Mouse (Mus musculus): Measurements from ENCODE around the gene BC048562. TPM values are rescaled to one million over a fixed set of nuclear protein-coding genes. Genes with fewer than 3 reads are reported as not detected.

The BC048562 gene
- total and polyA plus RNA-seq, 3 experiments, result not detected

Other genes with a start within 250 kb of the BC048562 start
- 2.7 and 3.5 TPM in 2 replicates for gene Bsn, start 246.1 kb upstream of the BC048562 start, total RNA-seq (2012; rRNA removed)
- 1 to 10 TPM in 1 of 2 experiments, not detected in 1; 5.6 TPM for gene Bsn, start 246.1 kb upstream of the BC048562 start, polyA plus RNA-seq (2012; ENCODE audit: insufficient read depth in 1 of 2, insufficient read length in 2 of 2, low read depth in 1 of 2, low replicate concordance in 2 of 2, missing spikeins in 1 of 2)
- gene Dag1, start 172.5 kb upstream of the BC048562 start, total RNA-seq (2012; rRNA removed), result 7.8 and 8.1 TPM in 2 replicates
- gene Dag1, start 172.5 kb upstream of the BC048562 start, polyA plus RNA-seq (2012; ENCODE audit: insufficient read depth in 1 of 2, insufficient read length in 2 of 2, low read depth in 1 of 2, low replicate concordance in 2 of 2, missing spikeins in 1 of 2), result 10 to 100 TPM in 1 of 2 experiments, not detected in 1; 27.6 TPM
- gene Nicn1, start 146.1 kb upstream of the BC048562 start, total RNA-seq (2012; rRNA removed), result 1.6 and 2.0 TPM in 2 replicates
- 1 to 10 TPM in 1 of 2 experiments, not detected in 1; 4.7 TPM for gene Nicn1, start 146.1 kb upstream of the BC048562 start, polyA plus RNA-seq (2012; ENCODE audit: insufficient read depth in 1 of 2, insufficient read length in 2 of 2, low read depth in 1 of 2, low replicate concordance in 2 of 2, missing spikeins in 1 of 2)
- 0.15 and 0.26 TPM in 2 replicates for gene Amt, start 139.6 kb upstream of the BC048562 start, total RNA-seq (2012; rRNA removed)
- under 1 TPM in 1 of 2 experiments, not detected in 1; 0.58 TPM for gene Amt, start 139.6 kb upstream of the BC048562 start, polyA plus RNA-seq (2012; ENCODE audit: insufficient read depth in 1 of 2, insufficient read length in 2 of 2, low read depth in 1 of 2, low replicate concordance in 2 of 2, missing spikeins in 1 of 2)
- 80.9 and 83.1 TPM in 2 replicates for gene Rhoa, start 130.4 kb upstream of the BC048562 start, total RNA-seq (2012; rRNA removed)
- gene Rhoa, start 130.4 kb upstream of the BC048562 start, polyA plus RNA-seq (2012; ENCODE audit: insufficient read depth in 1 of 2, insufficient read length in 2 of 2, low read depth in 1 of 2, low replicate concordance in 2 of 2, missing spikeins in 1 of 2), result 100 to 1,000 TPM in 1 of 2 experiments, not detected in 1; 241 TPM
- 3.4 and 4.9 TPM in 2 replicates for gene Tcta, start 130.3 kb upstream of the BC048562 start, total RNA-seq (2012; rRNA removed)
- 1 to 10 TPM in 1 of 2 experiments, not detected in 1; 7.0 TPM for gene Tcta, start 130.3 kb upstream of the BC048562 start, polyA plus RNA-seq (2012; ENCODE audit: insufficient read depth in 1 of 2, insufficient read length in 2 of 2, low read depth in 1 of 2, low replicate concordance in 2 of 2, missing spikeins in 1 of 2)
- 1,163 and 1,351 TPM in 2 replicates for gene Gpx1, start 97.6 kb upstream of the BC048562 start, total RNA-seq (2012; rRNA removed)
- gene Gpx1, start 97.6 kb upstream of the BC048562 start, polyA plus RNA-seq (2012; ENCODE audit: insufficient read depth in 1 of 2, insufficient read length in 2 of 2, low read depth in 1 of 2, low replicate concordance in 2 of 2, missing spikeins in 1 of 2), result 1,000 to 10,000 TPM; 1,085 to 1,266 TPM
- 85.4 and 88.4 TPM in 2 replicates for gene Usp4, start 88.6 kb upstream of the BC048562 start, total RNA-seq (2012; rRNA removed)
- gene Usp4, start 88.6 kb upstream of the BC048562 start, polyA plus RNA-seq (2012; ENCODE audit: insufficient read depth in 1 of 2, insufficient read length in 2 of 2, low read depth in 1 of 2, low replicate concordance in 2 of 2, missing spikeins in 1 of 2), result 100 to 1,000 TPM in 1 of 2 experiments, not detected in 1; 128 TPM
- gene 1700102P08Rik, start 43.7 kb upstream of the BC048562 start, total RNA-seq (2012; rRNA removed), result 0.69 and 0.92 TPM in 2 replicates
- gene 1700102P08Rik, start 43.7 kb upstream of the BC048562 start, polyA plus RNA-seq (2012; ENCODE audit: insufficient read depth in 1 of 2, insufficient read length in 2 of 2, low read depth in 1 of 2, low replicate concordance in 2 of 2, missing spikeins in 1 of 2), result 1 to 10 TPM in 1 of 2 experiments, not detected in 1; 1.0 TPM
- gene Ccdc36, start 8.0 kb upstream of the BC048562 start, total RNA-seq (2012; rRNA removed), result not detected in 2 replicates
- gene Ccdc36, start 8.0 kb upstream of the BC048562 start, polyA plus RNA-seq (2012; ENCODE audit: insufficient read depth in 1 of 2, insufficient read length in 2 of 2, low read depth in 1 of 2, low replicate concordance in 2 of 2, missing spikeins in 1 of 2), result not detected
- gene Ccdc71, start 24.0 kb downstream of the BC048562 start, total RNA-seq (2012; rRNA removed), result 18.3 and 23.1 TPM in 2 replicates
- 10 to 100 TPM in 1 of 2 experiments, not detected in 1; 39.9 TPM for gene Ccdc71, start 24.0 kb downstream of the BC048562 start, polyA plus RNA-seq (2012; ENCODE audit: insufficient read depth in 1 of 2, insufficient read length in 2 of 2, low read depth in 1 of 2, low replicate concordance in 2 of 2, missing spikeins in 1 of 2)
- 48.0 and 71.9 TPM in 2 replicates for gene Klhdc8b, start 25.1 kb downstream of the BC048562 start, total RNA-seq (2012; rRNA removed)
- gene Klhdc8b, start 25.1 kb downstream of the BC048562 start, polyA plus RNA-seq (2012; ENCODE audit: insufficient read depth in 1 of 2, insufficient read length in 2 of 2, low read depth in 1 of 2, low replicate concordance in 2 of 2, missing spikeins in 1 of 2), result 10 to 100 TPM; 57.3 to 77.2 TPM
- gene Lamb2, start 43.3 kb downstream of the BC048562 start, total RNA-seq (2012; rRNA removed), result 0.56 and 0.58 TPM in 2 replicates
- under 1 TPM in 1 of 2 experiments, not detected in 1; 0.84 TPM for gene Lamb2, start 43.3 kb downstream of the BC048562 start, polyA plus RNA-seq (2012; ENCODE audit: insufficient read depth in 1 of 2, insufficient read length in 2 of 2, low read depth in 1 of 2, low replicate concordance in 2 of 2, missing spikeins in 1 of 2)
- 69.0 and 76.1 TPM in 2 replicates for gene Usp19, start 54.1 kb downstream of the BC048562 start, total RNA-seq (2012; rRNA removed)
- gene Usp19, start 54.1 kb downstream of the BC048562 start, polyA plus RNA-seq (2012; ENCODE audit: insufficient read depth in 1 of 2, insufficient read length in 2 of 2, low read depth in 1 of 2, low replicate concordance in 2 of 2, missing spikeins in 1 of 2), result 100 to 1,000 TPM in 1 of 2 experiments, not detected in 1; 162 TPM
- gene Qars, start 71.2 kb downstream of the BC048562 start, total RNA-seq (2012; rRNA removed), result 267 and 286 TPM in 2 replicates
- gene Qars, start 71.2 kb downstream of the BC048562 start, polyA plus RNA-seq (2012; ENCODE audit: insufficient read depth in 1 of 2, insufficient read length in 2 of 2, low read depth in 1 of 2, low replicate concordance in 2 of 2, missing spikeins in 1 of 2), result 100 to 1,000 TPM in 1 of 2 experiments, not detected in 1; 407 TPM
- 122 and 126 TPM in 2 replicates for gene Qrich1, start 80.3 kb downstream of the BC048562 start, total RNA-seq (2012; rRNA removed)
- 100 to 1,000 TPM in 1 of 2 experiments, 10 to 100 TPM in 1; 84.5 to 161 TPM for gene Qrich1, start 80.3 kb downstream of the BC048562 start, polyA plus RNA-seq (2012; ENCODE audit: insufficient read depth in 1 of 2, insufficient read length in 2 of 2, low read depth in 1 of 2, low replicate concordance in 2 of 2, missing spikeins in 1 of 2)
- 488 and 550 TPM in 2 replicates for gene Impdh2, start 123.8 kb downstream of the BC048562 start, total RNA-seq (2012; rRNA removed)
- gene Impdh2, start 123.8 kb downstream of the BC048562 start, polyA plus RNA-seq (2012; ENCODE audit: insufficient read depth in 1 of 2, insufficient read length in 2 of 2, low read depth in 1 of 2, low replicate concordance in 2 of 2, missing spikeins in 1 of 2), result 100 to 1,000 TPM in 1 of 2 experiments, not detected in 1; 519 TPM
- gene Ndufaf3, start 131.0 kb downstream of the BC048562 start, total RNA-seq (2012; rRNA removed), result 38.0 and 42.7 TPM in 2 replicates
- gene Ndufaf3, start 131.0 kb downstream of the BC048562 start, polyA plus RNA-seq (2012; ENCODE audit: insufficient read depth in 1 of 2, insufficient read length in 2 of 2, low read depth in 1 of 2, low replicate concordance in 2 of 2, missing spikeins in 1 of 2), result 10 to 100 TPM in 1 of 2 experiments, not detected in 1; 66.8 TPM
- gene Dalrd3, start 133.4 kb downstream of the BC048562 start, total RNA-seq (2012; rRNA removed), result 64.9 and 85.8 TPM in 2 replicates
- 100 to 1,000 TPM in 1 of 2 experiments, not detected in 1; 126 TPM for gene Dalrd3, start 133.4 kb downstream of the BC048562 start, polyA plus RNA-seq (2012; ENCODE audit: insufficient read depth in 1 of 2, insufficient read length in 2 of 2, low read depth in 1 of 2, low replicate concordance in 2 of 2, missing spikeins in 1 of 2)
- 43.2 and 43.5 TPM in 2 replicates for gene Wdr6, start 142.3 kb downstream of the BC048562 start, total RNA-seq (2012; rRNA removed)
- 10 to 100 TPM in 1 of 2 experiments, not detected in 1; 44.9 TPM for gene Wdr6, start 142.3 kb downstream of the BC048562 start, polyA plus RNA-seq (2012; ENCODE audit: insufficient read depth in 1 of 2, insufficient read length in 2 of 2, low read depth in 1 of 2, low replicate concordance in 2 of 2, missing spikeins in 1 of 2)
- gene P4htm, start 161.2 kb downstream of the BC048562 start, total RNA-seq (2012; rRNA removed), result 0.08 and 0.10 TPM in 2 replicates
- gene P4htm, start 161.2 kb downstream of the BC048562 start, polyA plus RNA-seq (2012; ENCODE audit: insufficient read depth in 1 of 2, insufficient read length in 2 of 2, low read depth in 1 of 2, low replicate concordance in 2 of 2, missing spikeins in 1 of 2), result under 1 TPM in 1 of 2 experiments, not detected in 1; 0.22 TPM
- gene Arih2, start 212.9 kb downstream of the BC048562 start, total RNA-seq (2012; rRNA removed), result 55.8 and 59.6 TPM in 2 replicates
- gene Arih2, start 212.9 kb downstream of the BC048562 start, polyA plus RNA-seq (2012; ENCODE audit: insufficient read depth in 1 of 2, insufficient read length in 2 of 2, low read depth in 1 of 2, low replicate concordance in 2 of 2, missing spikeins in 1 of 2), result 10 to 100 TPM in 1 of 2 experiments, not detected in 1; 66.5 TPM
- 15.6 and 19.3 TPM in 2 replicates for gene Slc25a20, start 225.6 kb downstream of the BC048562 start, total RNA-seq (2012; rRNA removed)
- gene Slc25a20, start 225.6 kb downstream of the BC048562 start, polyA plus RNA-seq (2012; ENCODE audit: insufficient read depth in 1 of 2, insufficient read length in 2 of 2, low read depth in 1 of 2, low replicate concordance in 2 of 2, missing spikeins in 1 of 2), result 10 to 100 TPM in 1 of 2 experiments, not detected in 1; 24.1 TPM